Mouse (Mus musculus): ENCODE measurements around the gene Nuak1. TPM values are rescaled to one million over a fixed set of nuclear protein-coding genes. Genes with fewer than 3 reads are reported as not detected.
A peak's percentile ranks its signal among the peaks of the same experiment; 100 is the strongest.

Nuak1 gene
- polyA plus RNA-seq, 1 experiment from 2014 or later: 4.9 TPM

DNA sequence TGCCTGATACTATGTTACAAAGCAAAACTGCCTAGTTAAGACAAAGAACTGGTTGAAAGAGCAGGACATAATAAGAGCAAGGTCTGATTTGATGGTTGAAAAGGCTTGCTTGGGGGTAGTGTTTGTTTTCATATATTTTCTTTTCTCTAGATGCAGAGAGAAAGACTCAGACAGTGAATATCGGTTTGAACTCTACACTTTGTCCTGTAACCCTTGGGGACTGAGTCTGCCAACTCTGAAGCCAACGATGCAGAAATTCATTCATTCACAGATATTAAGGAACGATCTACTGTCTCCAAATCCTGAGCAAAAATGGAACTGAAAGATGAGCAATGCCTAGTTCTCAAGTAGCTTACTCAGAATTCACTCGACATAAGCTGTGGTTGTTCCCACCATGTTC lies 39.7 kb upstream of the Nuak1 start:
- ATAC-seq (ENCODE audit: low read depth): no peak
- H3K36me3 ChIP-seq (ENCODE audit: control insufficient read depth, insufficient read depth, low read length): no peaks in the 10 kb centered on the region
- H3K27me3 ChIP-seq (ENCODE audit: control insufficient read depth, insufficient read depth, low read length): no peaks in the 10 kb centered on the region
- H3K4me2 ChIP-seq (ENCODE audit: low read depth, low read length): no peak overlapping the region
- no peaks in the 10 kb centered on the region for H3K9me3 ChIP-seq (ENCODE audit: control insufficient read depth, low read length)
- no peak overlapping the region for H3K27ac ChIP-seq (ENCODE audit: low read depth, low read length)
- no peak overlapping the region for H3K9ac ChIP-seq (replicated peaks; ENCODE audit: low read depth, low read length)
- H3K4me1 ChIP-seq (ENCODE audit: control insufficient read depth, insufficient read depth, low read length): 0 out of 2 replicates have a peak, but pooled peaks cover 3% of the 10 kb centered on the region
- no peak overlapping the region for H3K4me3 ChIP-seq (ENCODE audit: low read depth, low read length)
- WGBS: 47% methylated on average over 4 of the region's 4 CpGs

- Histone ChIP-seq H3K27ac (ENCODE audit: low read depth, low read length) (no peak overlapping the region), H3K4me3 (ENCODE audit: low read depth, low read length) (no peak overlapping the region), H3K36me3 (ENCODE audit: control insufficient read depth, insufficient read depth, low read length) (no peaks in the 10 kb centered on the region), H3K9me3 (ENCODE audit: control insufficient read depth, low read length) (no peaks in the 10 kb centered on the region), H3K4me1 (ENCODE audit: control insufficient read depth, insufficient read depth, low read length) (0 out of 2 replicates have a peak, but pooled peaks cover 3% of the 10 kb centered on the region), H3K9ac (replicated peaks; ENCODE audit: low read depth, low read length) (no peak overlapping the region), H3K27me3 (ENCODE audit: control insufficient read depth, insufficient read depth, low read length) (no peaks in the 10 kb centered on the region), H3K4me2 (ENCODE audit: low read depth, low read length) (no peak overlapping the region)
- 2% methylated on average over 3 of the region's 3 CpGs for WGBS
- peak; percentile 31; the same call in 1 of the 2 replicates for ATAC-seq (ENCODE audit: low read depth)
Measured at GRCm38 (mm10) chr10:84477613-84478076, 37.2 kb upstream of the Nuak1 start.

- H3K9me3 ChIP-seq (ENCODE audit: control insufficient read depth, low read length): no peaks in the 10 kb centered on the region
Measured at GRCm38 (mm10) chr10:84477045-84477612, 36.7 kb upstream of the Nuak1 start.

DNA sequence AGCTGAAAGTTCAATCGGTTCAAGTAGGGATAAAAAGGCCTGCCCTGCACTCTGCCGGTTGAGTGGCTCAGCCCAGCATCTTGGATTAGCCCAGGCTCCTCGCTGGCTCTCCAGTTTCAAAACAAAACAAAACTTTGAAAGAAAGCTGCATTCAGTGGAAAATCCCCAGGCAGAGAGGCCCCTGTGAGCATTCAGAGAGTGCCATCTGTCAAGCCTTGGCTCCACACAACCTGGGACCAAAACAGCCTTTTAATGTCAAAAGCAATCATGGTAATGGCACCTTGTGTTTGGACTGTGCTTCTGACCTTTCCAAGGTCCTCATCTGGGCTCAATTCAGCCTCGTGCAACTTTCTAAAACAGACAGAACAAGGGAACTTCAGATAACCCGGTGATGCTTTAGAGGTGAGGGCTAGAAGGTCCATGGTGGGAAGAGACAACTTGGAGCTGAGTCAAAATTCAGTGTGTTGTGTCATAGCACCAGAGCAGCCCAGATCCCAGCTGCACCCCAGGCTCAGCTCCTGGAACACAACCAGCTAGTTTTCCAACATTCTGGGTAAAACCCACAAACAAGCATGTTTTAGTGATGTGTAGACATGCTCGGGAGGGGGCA lies 27.3 kb upstream of the Nuak1 start:
- Histone ChIP-seq H3K4me3 (ENCODE audit: low read depth, low read length) (no peak overlapping the region), H3K4me2 (ENCODE audit: low read depth, low read length) (no peak overlapping the region), H3K9ac (replicated peaks; ENCODE audit: low read depth, low read length) (no peak overlapping the region), H3K27ac (ENCODE audit: low read depth, low read length) (no peak overlapping the region), H3K27me3 (ENCODE audit: control insufficient read depth, insufficient read depth, low read length) (no peaks in the 10 kb centered on the region), H3K36me3 (ENCODE audit: control insufficient read depth, insufficient read depth, low read length) (no peaks in the 10 kb centered on the region), H3K9me3 (ENCODE audit: control insufficient read depth, low read length) (no peaks in the 10 kb centered on the region), H3K4me1 (ENCODE audit: control insufficient read depth, insufficient read depth, low read length) (no peaks in the 10 kb centered on the region)
- WGBS: 45% methylated on average over 6 of the region's 6 CpGs
- no peak for ATAC-seq (ENCODE audit: low read depth)

More at GRCm38 (mm10) chr10:84477045-84477612, 36.7 kb upstream of the Nuak1 start:
- 40% methylated on average over 4 of the region's 4 CpGs for WGBS
- no peak overlapping the region for H3K4me2 ChIP-seq (ENCODE audit: low read depth, low read length)
- no peaks in the 10 kb centered on the region for H3K36me3 ChIP-seq (ENCODE audit: control insufficient read depth, insufficient read depth, low read length)
- no peak overlapping the region for H3K4me3 ChIP-seq (ENCODE audit: low read depth, low read length)
- no peak for ATAC-seq (ENCODE audit: low read depth)
- no peak overlapping the region for H3K27ac ChIP-seq (ENCODE audit: low read depth, low read length)
- H3K27me3 ChIP-seq (ENCODE audit: control insufficient read depth, insufficient read depth, low read length): no peaks in the 10 kb centered on the region
- H3K4me1 ChIP-seq (ENCODE audit: control insufficient read depth, insufficient read depth, low read length): 0 out of 2 replicates have a peak, but pooled peaks cover 3% of the 10 kb centered on the region
- no peak overlapping the region for H3K9ac ChIP-seq (replicated peaks; ENCODE audit: low read depth, low read length)

- Histone ChIP-seq H3K9ac (replicated peaks; ENCODE audit: low read depth, low read length) (no peak overlapping the region), H3K36me3 (ENCODE audit: control insufficient read depth, insufficient read depth, low read length) (no peaks in the 10 kb centered on the region), H3K4me2 (ENCODE audit: low read depth, low read length) (no peak overlapping the region), H3K9me3 (ENCODE audit: control insufficient read depth, low read length) (no peaks in the 10 kb centered on the region), H3K4me3 (ENCODE audit: low read depth, low read length) (no peak overlapping the region), H3K4me1 (ENCODE audit: control insufficient read depth, insufficient read depth, low read length) (no peaks in the 10 kb centered on the region), H3K27ac (ENCODE audit: low read depth, low read length) (no peak overlapping the region), H3K27me3 (ENCODE audit: control insufficient read depth, insufficient read depth, low read length) (no peaks in the 10 kb centered on the region)
- no peak for ATAC-seq (ENCODE audit: low read depth)
- WGBS: 71% methylated on average over 4 of the region's 4 CpGs
Measured at GRCm38 (mm10) chr10:84465511-84465910, 25.1 kb upstream of the Nuak1 start.

GRCm38 (mm10) chr10:84460420-84461101 lies 20.2 kb upstream of the Nuak1 start:
- Histone ChIP-seq H3K36me3 (ENCODE audit: control insufficient read depth, insufficient read depth, low read length) (no peaks in the 10 kb centered on the region), H3K9ac (replicated peaks; ENCODE audit: low read depth, low read length) (no peak overlapping the region), H3K27me3 (ENCODE audit: control insufficient read depth, insufficient read depth, low read length) (no peaks in the 10 kb centered on the region), H3K9me3 (ENCODE audit: control insufficient read depth, low read length) (no peaks in the 10 kb centered on the region), H3K4me3 (ENCODE audit: low read depth, low read length) (no peak overlapping the region), H3K4me1 (ENCODE audit: control insufficient read depth, insufficient read depth, low read length) (no peaks in the 10 kb centered on the region), H3K4me2 (ENCODE audit: low read depth, low read length) (no peak overlapping the region), H3K27ac (ENCODE audit: low read depth, low read length) (no peak overlapping the region)
- 85% methylated on average over 8 of the region's 8 CpGs for WGBS
- ATAC-seq (ENCODE audit: low read depth): no peak

GRCm38 (mm10) chr10:84458094-84458493 lies 17.7 kb upstream of the Nuak1 start:
- no peaks in the 10 kb centered on the region for H3K36me3 ChIP-seq (ENCODE audit: control insufficient read depth, insufficient read depth, low read length)
- no peaks in the 10 kb centered on the region for H3K27me3 ChIP-seq (ENCODE audit: control insufficient read depth, insufficient read depth, low read length)
- no peak overlapping the region for H3K4me2 ChIP-seq (ENCODE audit: low read depth, low read length)
- no peaks in the 10 kb centered on the region for H3K9me3 ChIP-seq (ENCODE audit: control insufficient read depth, low read length)
- 85% methylated on average over 5 of the region's 5 CpGs for WGBS
- no peak overlapping the region for H3K4me3 ChIP-seq (ENCODE audit: low read depth, low read length)
- no peak overlapping the region for H3K9ac ChIP-seq (replicated peaks; ENCODE audit: low read depth, low read length)
- no peak for ATAC-seq (ENCODE audit: low read depth)
- no peak overlapping the region for H3K27ac ChIP-seq (ENCODE audit: low read depth, low read length)
- H3K4me1 ChIP-seq (ENCODE audit: control insufficient read depth, insufficient read depth, low read length): no peaks in the 10 kb centered on the region

DNA sequence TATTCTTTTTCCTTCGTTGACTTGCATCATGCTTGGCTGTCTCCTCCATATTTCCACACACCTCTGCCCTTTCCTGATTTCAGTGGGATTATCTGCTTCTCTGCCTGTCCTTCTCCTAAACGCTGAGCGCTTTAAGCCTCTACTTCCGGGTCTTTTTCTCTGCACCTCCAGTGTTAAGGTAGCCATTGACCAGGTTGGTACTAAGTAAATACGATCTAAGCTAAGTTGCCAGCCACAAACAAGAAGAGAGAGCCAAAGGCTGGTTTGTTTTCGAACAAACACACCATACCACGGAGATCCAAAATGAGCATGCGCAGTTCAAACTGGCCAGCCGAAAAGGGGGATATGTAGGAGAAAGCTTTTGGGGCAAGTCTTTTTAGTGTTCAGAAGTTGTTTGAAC lies 17.1 kb upstream of the Nuak1 start:
- H3K4me3 ChIP-seq (ENCODE audit: low read depth, low read length): no peak overlapping the region
- no peaks in the 10 kb centered on the region for H3K4me1 ChIP-seq (ENCODE audit: control insufficient read depth, insufficient read depth, low read length)
- no peak overlapping the region for H3K9ac ChIP-seq (replicated peaks; ENCODE audit: low read depth, low read length)
- H3K27ac ChIP-seq (ENCODE audit: low read depth, low read length): no peak overlapping the region
- H3K27me3 ChIP-seq (ENCODE audit: control insufficient read depth, insufficient read depth, low read length): no peaks in the 10 kb centered on the region
- H3K9me3 ChIP-seq (ENCODE audit: control insufficient read depth, low read length): no peaks in the 10 kb centered on the region
- 93% methylated on average over 9 of the region's 9 CpGs for WGBS
- no peak overlapping the region for H3K4me2 ChIP-seq (ENCODE audit: low read depth, low read length)
- H3K36me3 ChIP-seq (ENCODE audit: control insufficient read depth, insufficient read depth, low read length): no peaks in the 10 kb centered on the region
- ATAC-seq (ENCODE audit: low read depth): no peak

DNA sequence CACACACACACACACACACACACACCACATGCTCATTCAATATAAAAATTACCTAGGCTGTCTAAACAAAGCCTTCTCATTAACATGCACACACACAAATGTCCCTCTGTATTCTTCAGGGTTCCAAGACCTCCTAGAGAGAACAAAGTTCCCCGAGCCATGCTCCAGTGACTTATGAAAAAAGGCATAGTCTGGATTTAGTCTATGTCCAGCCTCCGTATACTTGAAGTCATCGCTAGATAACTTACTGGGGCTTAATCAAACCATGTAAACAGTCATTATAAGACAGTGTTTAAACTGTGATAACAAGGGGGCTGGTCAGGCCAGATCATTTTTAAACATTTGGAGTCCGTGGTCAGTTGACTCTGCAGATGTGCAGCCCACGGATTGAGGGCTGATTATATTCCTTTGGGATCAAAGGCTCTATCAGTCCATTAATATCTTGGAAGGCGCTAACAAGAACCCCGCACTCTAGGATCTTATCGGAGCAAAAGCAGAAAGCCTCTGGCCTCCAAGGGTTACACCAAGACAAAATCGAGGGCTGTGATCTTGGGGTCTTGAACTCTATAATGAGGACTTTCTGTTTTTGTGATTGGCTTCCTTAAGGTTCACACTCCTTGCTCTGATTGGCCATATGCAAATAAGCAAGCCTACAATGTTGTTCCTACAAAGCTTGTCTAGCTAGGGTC lies 16.4 kb upstream of the Nuak1 start:
- H3K36me3 ChIP-seq (ENCODE audit: control insufficient read depth, insufficient read depth, low read length): no peaks in the 10 kb centered on the region
- H3K4me2 ChIP-seq (ENCODE audit: low read depth, low read length): no peak overlapping the region
- 72% methylated on average over 9 of the region's 9 CpGs for WGBS
- H3K27ac ChIP-seq (ENCODE audit: low read depth, low read length): no peak overlapping the region
- no peak for ATAC-seq (ENCODE audit: low read depth)
- H3K4me1 ChIP-seq (ENCODE audit: control insufficient read depth, insufficient read depth, low read length): no peaks in the 10 kb centered on the region
- no peaks in the 10 kb centered on the region for H3K27me3 ChIP-seq (ENCODE audit: control insufficient read depth, insufficient read depth, low read length)
- H3K4me3 ChIP-seq (ENCODE audit: low read depth, low read length): no peak overlapping the region
- no peak overlapping the region for H3K9ac ChIP-seq (replicated peaks; ENCODE audit: low read depth, low read length)
- H3K9me3 ChIP-seq (ENCODE audit: control insufficient read depth, low read length): no peaks in the 10 kb centered on the region
